Mouse (Mus musculus) embryonic fibroblast, embryonic 13.5 days (primary cell): ENCODE results near the gene Arl6ip4. TPM values are rescaled to one million over a fixed set of nuclear protein-coding genes. Genes with fewer than 3 reads are reported as not detected.

Experiments
- H3K27ac ChIP-seq: 2 replicates; pipeline ENCODE4 v1.5.1; 2012; ENCODE audit warnings: low read length, control low read depth, inconsistent platforms; ENCODE audit not compliant: insufficient read depth
- H3K4me1 ChIP-seq: 2 replicates; pipeline ENCODE4 v1.6.1; 2011; ENCODE audit warnings: low read length; ENCODE audit not compliant: control insufficient read depth, insufficient read depth
- H3K4me3 ChIP-seq: 2 replicates; pipeline ENCODE4 v1.5.1; 2011; ENCODE audit warnings: mild to moderate bottlenecking, control low read depth, low read length; ENCODE audit not compliant: insufficient read depth
- CTCF ChIP-seq: IDR thresholded peaks from 2 replicates; pipeline ENCODE4 v1.5.1; 2011; ENCODE audit warnings: mild to moderate bottlenecking, control low read depth, low read length, moderate library complexity, borderline replicate concordance; ENCODE audit not compliant: insufficient read depth
- POLR2A ChIP-seq: IDR thresholded peaks from 2 replicates; pipeline ENCODE4 v1.6.1; 2011; ENCODE audit warnings: low read depth, mild to moderate bottlenecking, control low read depth, low read length, moderate library complexity
- polyA plus RNA-seq: library from polyadenylated mRNA; stranded (reverse); fragments of >200 nt; gene quantifications from 2 replicates; pipeline ENCODE4 v1.2.4, GENCODE M21; 2011; ENCODE audit warnings: low read depth; ENCODE audit not compliant: missing spikeins, insufficient read length

The Arl6ip4 gene
- polyA plus RNA-seq, 1 experiment = 57.0 TPM

GRCm38 (mm10) chr5:124093852-124094604, 21.9 kb upstream of the Arl6ip4 start:
- TF ChIP-seq CTCF (no peak), POLR2A (no peak)
- H3K4me1 ChIP-seq = no peaks in the 10 kb centered on the region
- H3K27ac ChIP-seq = no peak overlapping the region
- no peak overlapping the region for H3K4me3 ChIP-seq

GRCm38 (mm10) chr5:124095077-124095581, 20.8 kb upstream of the Arl6ip4 start:
- TF ChIP-seq CTCF (no peak), POLR2A (no peak)
- H3K27ac ChIP-seq = no peak overlapping the region
- no peaks in the 10 kb centered on the region for H3K4me1 ChIP-seq
- peak overlapping the region; percentile 39 for H3K4me3 ChIP-seq

DNA sequence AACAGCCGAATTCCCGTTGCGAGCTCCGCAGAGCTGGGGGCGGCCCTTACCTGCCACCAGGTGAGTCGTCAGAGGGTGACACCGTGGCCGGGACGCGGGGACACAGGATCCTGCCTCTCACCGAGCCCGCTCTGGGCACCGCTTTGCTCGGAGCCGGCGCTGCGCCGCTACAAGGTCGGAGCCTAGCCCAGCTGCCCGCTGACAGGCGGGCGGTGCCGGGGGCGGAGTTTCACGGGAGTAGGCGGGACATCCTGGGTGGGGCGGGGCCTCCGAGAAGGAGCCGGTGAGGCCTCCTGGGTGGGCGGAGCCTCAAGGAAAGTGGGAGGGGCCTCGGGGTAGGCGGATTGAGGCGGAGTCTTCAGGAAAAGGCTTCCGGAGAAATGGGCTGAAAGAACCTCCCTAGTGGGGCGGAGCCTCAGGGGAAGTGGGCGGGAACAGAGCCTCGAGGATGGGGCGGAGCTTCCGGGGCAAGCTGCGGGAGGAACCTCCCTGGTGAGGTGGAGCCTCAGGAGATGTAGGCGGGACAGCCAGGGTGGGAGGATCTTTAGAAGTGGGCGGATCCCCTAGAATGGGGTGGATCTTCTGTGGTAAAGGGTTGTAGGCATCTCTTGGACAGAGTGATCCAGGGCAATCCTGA, 20.2 kb upstream of the Arl6ip4 start, which contains the start of gene Abcb9:
Abcb9 (minus strand) TSS at position 203 of the 637 bp plus-strand sequence.
- H3K27ac ChIP-seq = no peak within 1 kb of the TSS
- no peaks in the 10 kb centered on the region for H3K4me1 ChIP-seq
- TF ChIP-seq CTCF (no peak), POLR2A (peak; percentile 74)
- H3K4me3 ChIP-seq = peak within 1 kb of the TSS; percentile 39

- Histone ChIP-seq H3K4me1 (no peaks in the 10 kb centered on the region), H3K27ac (no peak overlapping the region), H3K4me3 (no peak overlapping the region)
- TF ChIP-seq CTCF = no peak
- TF ChIP-seq POLR2A = no peak
Measured at GRCm38 (mm10) chr5:124098923-124099322, 17.0 kb upstream of the Arl6ip4 start.

DNA sequence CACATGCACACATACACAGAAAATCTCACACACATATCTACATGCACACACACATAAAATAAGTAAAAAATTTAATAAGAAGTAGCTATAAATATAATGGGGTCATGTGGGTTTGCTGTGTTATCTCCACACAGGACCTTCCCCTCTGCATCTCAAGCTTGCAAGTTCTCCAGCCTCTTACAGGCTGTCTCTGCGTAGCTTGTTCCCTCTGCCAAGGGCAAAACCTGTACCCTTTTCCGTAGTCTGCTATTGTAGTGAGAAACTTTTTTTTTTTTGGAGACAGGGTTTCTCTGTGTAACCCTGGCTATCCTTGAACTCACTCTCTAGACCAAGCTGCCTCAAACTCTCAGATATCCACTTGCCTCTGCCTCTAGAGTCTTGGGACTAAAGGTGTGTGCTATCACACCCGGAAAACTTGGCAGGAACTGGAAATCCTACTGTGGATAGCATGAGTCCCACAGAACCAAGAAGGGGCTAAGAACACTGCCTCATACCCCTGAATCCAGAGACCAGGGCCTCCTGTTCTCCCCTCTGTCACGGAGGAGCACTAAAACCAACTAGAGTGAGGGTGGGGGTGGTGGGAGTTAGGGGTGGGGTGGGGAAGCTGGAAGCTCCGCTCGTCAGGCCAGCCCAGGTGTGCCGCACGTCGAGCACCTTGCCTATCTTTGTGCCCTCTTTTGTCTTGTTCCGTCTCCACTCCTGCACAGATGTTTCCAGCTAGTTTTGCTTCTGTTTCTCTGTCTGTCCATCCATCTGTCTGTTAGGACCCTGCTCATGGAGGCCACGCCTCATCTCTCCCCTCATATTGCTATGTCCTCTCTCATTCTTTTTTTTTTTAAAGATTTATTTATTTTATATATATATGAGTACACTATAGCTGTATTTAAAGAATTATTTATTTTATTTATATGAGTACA, 15.5 kb upstream of the Arl6ip4 start:
- H3K27ac ChIP-seq = no peak overlapping the region
- TF ChIP-seq POLR2A (no peak), CTCF (no peak)
- no peaks in the 10 kb centered on the region for H3K4me1 ChIP-seq
- H3K4me3 ChIP-seq = no peak overlapping the region

DNA sequence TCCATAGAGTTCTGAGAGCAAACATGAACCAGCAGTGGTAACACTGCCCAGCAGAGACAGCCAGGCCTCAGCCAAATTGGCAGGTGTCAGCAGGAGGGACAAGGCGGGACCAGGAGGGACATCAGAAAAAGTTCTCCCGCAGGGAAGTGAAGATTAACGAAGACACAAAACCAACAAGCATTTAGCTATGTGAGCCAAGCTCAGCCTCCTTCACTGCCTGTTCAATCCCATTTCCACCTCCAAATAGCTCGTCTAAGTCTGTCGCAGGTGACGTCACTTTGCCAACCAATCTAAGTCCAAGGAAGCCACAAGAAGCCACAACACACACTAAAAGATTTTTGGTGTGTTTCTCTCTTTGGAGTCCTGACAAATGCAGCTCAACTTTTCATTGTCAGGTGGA, 13.6 kb upstream of the Arl6ip4 start:
- Histone ChIP-seq H3K4me3 (no peak overlapping the region), H3K27ac (no peak overlapping the region), H3K4me1 (no peaks in the 10 kb centered on the region)
- TF ChIP-seq POLR2A = no peak
- no peak for TF ChIP-seq CTCF

- TF ChIP-seq POLR2A = no peak
- no peak for TF ChIP-seq CTCF
- no peaks in the 10 kb centered on the region for H3K4me1 ChIP-seq
- no peak overlapping the region for H3K27ac ChIP-seq
- H3K4me3 ChIP-seq = no peak overlapping the region
Measured at GRCm38 (mm10) chr5:124103020-124103419, 12.9 kb upstream of the Arl6ip4 start.

DNA sequence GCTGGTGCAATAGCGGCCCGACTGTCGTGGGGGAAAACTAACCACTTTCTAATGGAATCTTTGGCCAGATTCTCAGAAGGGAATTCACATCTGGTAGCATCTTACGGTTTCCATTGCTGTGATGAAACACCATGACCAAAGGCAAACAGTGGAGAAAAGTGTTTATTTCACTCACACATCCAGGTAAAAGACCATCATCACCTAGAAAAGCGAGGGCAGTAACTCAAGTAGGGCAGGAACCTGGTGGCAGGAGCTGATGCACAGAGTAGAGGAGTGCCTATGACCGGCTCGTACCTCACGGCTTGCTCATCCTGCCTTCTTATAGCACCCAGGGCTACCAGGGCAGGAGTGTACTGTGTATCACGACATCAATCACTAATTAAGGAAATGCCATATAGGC, 12.3 kb upstream of the Arl6ip4 start:
- H3K4me1 ChIP-seq = no peaks in the 10 kb centered on the region
- no peak for TF ChIP-seq CTCF
- TF ChIP-seq POLR2A = no peak
- H3K27ac ChIP-seq = no peak overlapping the region
- H3K4me3 ChIP-seq = no peak overlapping the region

DNA sequence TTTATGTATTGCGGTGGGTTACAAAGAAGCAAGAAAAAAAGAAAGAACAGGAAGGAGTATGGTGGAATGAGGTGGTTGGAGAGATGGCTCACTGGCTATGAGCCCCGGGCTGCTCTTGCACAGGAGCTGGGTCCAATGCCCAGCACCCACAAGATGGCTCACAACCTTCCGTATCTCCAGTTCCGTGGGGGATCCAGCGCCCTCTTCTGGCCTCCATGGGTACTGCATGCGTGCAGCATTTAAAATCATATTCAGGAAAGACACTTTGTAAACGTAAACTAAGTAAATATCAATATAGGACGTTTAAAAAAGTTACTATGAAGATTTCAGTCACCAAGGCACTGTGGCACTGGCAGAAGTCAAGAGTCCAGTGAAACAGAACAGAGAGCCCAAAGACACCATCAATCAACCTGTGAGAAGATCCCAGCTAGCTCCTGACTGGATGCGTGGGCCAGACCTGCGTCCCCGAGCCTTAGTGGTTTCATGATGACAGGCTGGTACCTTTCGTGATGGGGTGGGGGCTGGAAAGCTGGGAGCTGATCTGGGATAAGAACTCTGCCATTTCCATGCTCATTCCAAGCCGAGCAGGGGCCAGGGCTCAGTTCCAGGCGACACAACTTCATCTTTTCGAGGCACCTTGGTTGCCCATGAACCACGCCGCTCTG, 4.7 kb upstream of the Arl6ip4 start:
- Histone ChIP-seq H3K4me1 (no peaks in the 10 kb centered on the region), H3K27ac (no peak overlapping the region), H3K4me3 (peak overlapping the region; percentile 77)
- TF ChIP-seq CTCF = peak; percentile 64
- TF ChIP-seq POLR2A = no peak
